Mouse (Mus musculus): ENCODE results near the gene Cryga. TPM values are rescaled to one million over a fixed set of nuclear protein-coding genes. Genes with fewer than 3 reads are reported as not detected.

Gene Cryga
- polyA plus RNA-seq, 1 experiment from 2014 or later, result not detected

GRCm38 (mm10) chr1:65118150-65118913, 15.2 kb upstream of the Cryga start:
- 80% methylated on average over 8 of the region's 8 CpGs for WGBS
- Histone ChIP-seq H3K36me3 (no peaks in the 10 kb centered on the region), H3K27me3 (no peaks in the 10 kb centered on the region), H3K9me3 (no peaks in the 10 kb centered on the region), H3K9ac (no peak overlapping the region), H3K4me1 (replicated peaks) (0 out of 2 replicates have a peak, but pooled peaks cover 2% of the 10 kb centered on the region), H3K4me3 (no peak overlapping the region), H3K4me2 (no peak overlapping the region), H3K27ac (replicated peaks) (no peak overlapping the region)
- ATAC-seq (ENCODE audit: low read depth), result no peak

GRCm38 (mm10) chr1:65113536-65114172, 10.5 kb upstream of the Cryga start:
- Histone ChIP-seq H3K36me3 (no peaks in the 10 kb centered on the region), H3K9ac (no peak overlapping the region), H3K27ac (replicated peaks) (no peak overlapping the region), H3K4me3 (no peak overlapping the region), H3K4me1 (replicated peaks) (peaks cover 9% of the 10 kb centered on the region), H3K9me3 (no peaks in the 10 kb centered on the region), H3K4me2 (no peak overlapping the region), H3K27me3 (no peaks in the 10 kb centered on the region)
- WGBS, result 86% methylated on average over 5 of the region's 5 CpGs
- ATAC-seq (ENCODE audit: low read depth), result no peak

GRCm38 (mm10) chr1:65112807-65113196, 9.6 kb upstream of the Cryga start:
- Histone ChIP-seq H3K4me2 (peak overlapping the region; percentile 36), H3K9ac (no peak overlapping the region), H3K9me3 (no peaks in the 10 kb centered on the region), H3K4me1 (replicated peaks) (peaks cover 9% of the 10 kb centered on the region), H3K4me3 (no peak overlapping the region), H3K36me3 (no peaks in the 10 kb centered on the region), H3K27me3 (no peaks in the 10 kb centered on the region), H3K27ac (replicated peaks) (no peak overlapping the region)
- 53% methylated on average over 14 of the region's 14 CpGs for WGBS
- ATAC-seq (ENCODE audit: low read depth), result peak; percentile 43; the same call in 1 of the 2 replicates

- Histone ChIP-seq H3K4me2 (peak overlapping the region; percentile 36), H3K4me3 (no peak overlapping the region)
Observed at GRCm38 (mm10) chr1:65112031-65112806, 9.0 kb upstream of the Cryga start.

GRCm38 (mm10) chr1:65109756-65110435, 6.7 kb upstream of the Cryga start:
- Histone ChIP-seq H3K27me3 (no peaks in the 10 kb centered on the region), H3K4me2 (no peak overlapping the region), H3K9me3 (no peaks in the 10 kb centered on the region), H3K36me3 (no peaks in the 10 kb centered on the region), H3K4me3 (no peak overlapping the region), H3K4me1 (replicated peaks) (peaks cover 9% of the 10 kb centered on the region), H3K9ac (no peak overlapping the region), H3K27ac (replicated peaks) (no peak overlapping the region)
- ATAC-seq (ENCODE audit: low read depth), result no peak
- 76% methylated on average over 25 of the region's 25 CpGs for WGBS

More at GRCm38 (mm10) chr1:65112031-65112806, 9.0 kb upstream of the Cryga start:
- Histone ChIP-seq H3K27me3 (no peaks in the 10 kb centered on the region), H3K9ac (no peak overlapping the region), H3K4me1 (replicated peaks) (peaks cover 9% of the 10 kb centered on the region), H3K27ac (replicated peaks) (no peak overlapping the region), H3K36me3 (no peaks in the 10 kb centered on the region), H3K9me3 (no peaks in the 10 kb centered on the region)
- 14% methylated on average over 8 of the region's 8 CpGs for WGBS
- no peak for ATAC-seq (ENCODE audit: low read depth)

GRCm38 (mm10) chr1:65109196-65109595, 6.0 kb upstream of the Cryga start:
- Histone ChIP-seq H3K9me3 (no peaks in the 10 kb centered on the region), H3K4me3 (no peak overlapping the region), H3K4me1 (replicated peaks) (peaks cover 9% of the 10 kb centered on the region), H3K9ac (no peak overlapping the region), H3K36me3 (no peaks in the 10 kb centered on the region), H3K4me2 (no peak overlapping the region), H3K27me3 (no peaks in the 10 kb centered on the region), H3K27ac (replicated peaks) (no peak overlapping the region)
- WGBS, result 94% methylated on average over 8 of the region's 8 CpGs
- ATAC-seq (ENCODE audit: low read depth), result no peak

- Histone ChIP-seq H3K36me3 (no peaks in the 10 kb centered on the region), H3K9ac (no peak overlapping the region), H3K27ac (replicated peaks) (no peak overlapping the region), H3K4me2 (no peak overlapping the region), H3K9me3 (no peaks in the 10 kb centered on the region), H3K4me3 (no peak overlapping the region), H3K27me3 (no peaks in the 10 kb centered on the region), H3K4me1 (replicated peaks) (peaks cover 5% of the 10 kb centered on the region)
- 88% methylated on average over 10 of the region's 10 CpGs for WGBS
- no peak for ATAC-seq (ENCODE audit: low read depth)
Observed at GRCm38 (mm10) chr1:65107654-65108279, 4.6 kb upstream of the Cryga start.

GRCm38 (mm10) chr1:65096953-65097352, 6.2 kb downstream of the Cryga start:
- Histone ChIP-seq H3K4me3 (no peak overlapping the region), H3K36me3 (no peaks in the 10 kb centered on the region), H3K27ac (replicated peaks) (no peak overlapping the region), H3K4me1 (replicated peaks) (no peaks in the 10 kb centered on the region), H3K9me3 (no peaks in the 10 kb centered on the region), H3K9ac (no peak overlapping the region), H3K27me3 (no peaks in the 10 kb centered on the region), H3K4me2 (no peak overlapping the region)
- no peak for ATAC-seq (ENCODE audit: low read depth)
- WGBS, result 86% methylated on average over 3 of the region's 3 CpGs

GRCm38 (mm10) chr1:65091566-65091965, 11.6 kb downstream of the Cryga start:
- Histone ChIP-seq H3K4me1 (replicated peaks) (no peaks in the 10 kb centered on the region), H3K27me3 (no peaks in the 10 kb centered on the region), H3K9me3 (no peaks in the 10 kb centered on the region), H3K36me3 (no peaks in the 10 kb centered on the region), H3K27ac (replicated peaks) (no peak overlapping the region), H3K4me2 (no peak overlapping the region), H3K9ac (no peak overlapping the region), H3K4me3 (no peak overlapping the region)
- WGBS, result 92% methylated on average over 3 of the region's 3 CpGs
- no peak for ATAC-seq (ENCODE audit: low read depth)

GRCm38 (mm10) chr1:65090370-65090769, 12.8 kb downstream of the Cryga start:
- H3K4me2 ChIP-seq, result no peak overlapping the region
- no peak for ATAC-seq (ENCODE audit: low read depth)
- no peak overlapping the region for H3K9ac ChIP-seq
- H3K27ac ChIP-seq (replicated peaks), result no peak overlapping the region
- WGBS, result 83% methylated on average over 2 of the region's 2 CpGs
- no peaks in the 10 kb centered on the region for H3K36me3 ChIP-seq
- H3K27me3 ChIP-seq, result no peaks in the 10 kb centered on the region
- no peak overlapping the region for H3K4me3 ChIP-seq
- no peaks in the 10 kb centered on the region for H3K4me1 ChIP-seq (replicated peaks)
- no peaks in the 10 kb centered on the region for H3K9me3 ChIP-seq

- Histone ChIP-seq H3K9me3 (no peaks in the 10 kb centered on the region), H3K27ac (replicated peaks) (no peak overlapping the region), H3K9ac (no peak overlapping the region), H3K4me3 (no peak overlapping the region), H3K27me3 (no peaks in the 10 kb centered on the region), H3K4me1 (replicated peaks) (no peaks in the 10 kb centered on the region), H3K4me2 (no peak overlapping the region), H3K36me3 (no peaks in the 10 kb centered on the region)
- no peak for ATAC-seq (ENCODE audit: low read depth)
- 78% methylated on average over 6 of the region's 6 CpGs for WGBS
Observed at GRCm38 (mm10) chr1:65088567-65089356, 14.4 kb downstream of the Cryga start.
